Mouse (Mus musculus) spleen, postnatal 36 days (tissue): Measurements from ENCODE around the gene Bcl2a1c.
"Not testable (repeated sequence)": the region's sequence is repeated elsewhere in the genome, so short reads cannot be mapped to it uniquely, and the experiment has no call there.

Experiments used
- DNase-seq, 2 experiments: peaks; one replicate each; pipeline ENCODE4 v3.0.0; 2022; ENCODE audit warnings: low spot score in 2 of 2, mixed read lengths in 1 of 2

Bcl2a1c gene

DNA sequence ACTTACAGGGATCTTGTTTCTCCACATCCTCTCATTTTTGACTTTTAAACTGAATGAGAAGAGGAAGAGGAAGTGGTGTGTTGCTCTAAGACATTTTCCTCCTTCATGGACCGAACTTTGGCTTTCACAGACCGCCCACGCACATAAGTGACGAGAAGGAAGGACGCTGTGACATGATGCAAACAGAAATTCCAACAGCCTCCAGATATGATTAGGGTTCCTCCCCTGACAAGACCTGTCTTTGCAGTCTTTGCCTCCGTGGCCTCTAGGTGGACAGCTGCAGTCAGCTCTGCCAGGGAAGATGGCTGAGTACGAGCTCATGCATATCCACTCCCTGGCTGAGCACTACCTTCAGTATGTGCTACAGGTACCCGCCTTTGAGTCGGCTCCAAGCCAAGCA, at the start of gene Bcl2a1c:
Gene Bcl2a1c (plus strand): TSS at position 281 of the 400 bp plus-strand sequence.
- DNase-seq = not testable (repeated sequence)

DNA sequence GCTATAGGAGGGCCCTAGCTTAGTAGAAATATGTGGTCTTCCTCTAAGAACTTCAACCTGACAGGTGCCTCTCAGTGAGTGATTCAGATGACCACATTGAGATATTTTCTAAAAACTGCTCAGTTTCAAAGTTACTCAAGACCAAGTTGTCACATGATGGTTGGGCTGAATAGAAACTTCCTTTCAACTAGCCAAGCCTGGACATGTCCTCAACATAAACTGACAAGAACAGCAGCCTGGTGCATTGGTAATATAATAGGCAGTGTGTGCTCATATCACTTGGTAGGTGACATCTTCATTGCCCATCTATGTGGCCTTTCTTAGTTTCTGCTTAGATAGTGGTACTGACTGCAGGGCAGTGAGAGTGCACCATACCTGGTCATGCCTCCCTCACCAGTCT, 24.0 kb upstream of the Bcl2a1c start:
- not testable (repeated sequence) for DNase-seq

DNA sequence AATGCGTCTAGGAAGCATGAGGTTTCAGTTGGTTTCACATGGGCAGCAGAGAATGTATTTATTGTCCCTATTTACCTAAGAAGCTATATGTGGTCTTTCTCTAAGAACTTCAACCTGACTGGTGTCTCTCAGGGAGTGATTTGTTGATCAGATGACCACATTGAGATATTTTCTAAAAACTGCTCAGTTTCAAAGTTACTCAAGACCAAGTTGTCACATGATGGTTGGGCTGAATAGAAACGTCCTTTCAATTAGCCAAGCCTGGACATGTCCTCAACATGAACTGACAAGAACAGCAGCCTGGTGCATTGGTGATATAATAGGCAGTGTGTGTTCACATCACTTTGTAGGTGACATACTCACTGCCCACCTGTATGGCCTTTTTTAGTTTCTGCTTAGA, 18.2 kb upstream of the Bcl2a1c start:
- DNase-seq = not testable (repeated sequence)

DNA sequence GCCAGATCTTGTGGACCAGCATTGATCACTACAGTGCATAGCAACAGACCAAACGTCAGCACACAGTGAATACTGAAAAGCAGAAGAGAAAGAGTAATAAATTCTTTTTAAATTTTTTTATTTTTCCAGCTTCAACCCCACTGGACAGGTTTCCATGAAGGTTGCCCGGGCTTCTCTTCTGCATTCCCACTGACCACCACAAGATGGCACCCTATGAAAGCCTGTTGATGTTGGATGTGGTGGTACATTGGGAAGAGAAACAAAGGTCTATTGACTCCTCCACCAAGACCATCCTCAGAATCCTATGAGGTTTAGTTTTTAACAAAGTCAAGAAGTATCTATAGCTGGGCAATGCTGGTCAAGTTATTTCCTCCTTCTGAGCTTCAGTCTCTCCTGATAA, 11.9 kb upstream of the Bcl2a1c start:
- DNase-seq = peak in 1 of 2 experiments; percentile 4

DNA sequence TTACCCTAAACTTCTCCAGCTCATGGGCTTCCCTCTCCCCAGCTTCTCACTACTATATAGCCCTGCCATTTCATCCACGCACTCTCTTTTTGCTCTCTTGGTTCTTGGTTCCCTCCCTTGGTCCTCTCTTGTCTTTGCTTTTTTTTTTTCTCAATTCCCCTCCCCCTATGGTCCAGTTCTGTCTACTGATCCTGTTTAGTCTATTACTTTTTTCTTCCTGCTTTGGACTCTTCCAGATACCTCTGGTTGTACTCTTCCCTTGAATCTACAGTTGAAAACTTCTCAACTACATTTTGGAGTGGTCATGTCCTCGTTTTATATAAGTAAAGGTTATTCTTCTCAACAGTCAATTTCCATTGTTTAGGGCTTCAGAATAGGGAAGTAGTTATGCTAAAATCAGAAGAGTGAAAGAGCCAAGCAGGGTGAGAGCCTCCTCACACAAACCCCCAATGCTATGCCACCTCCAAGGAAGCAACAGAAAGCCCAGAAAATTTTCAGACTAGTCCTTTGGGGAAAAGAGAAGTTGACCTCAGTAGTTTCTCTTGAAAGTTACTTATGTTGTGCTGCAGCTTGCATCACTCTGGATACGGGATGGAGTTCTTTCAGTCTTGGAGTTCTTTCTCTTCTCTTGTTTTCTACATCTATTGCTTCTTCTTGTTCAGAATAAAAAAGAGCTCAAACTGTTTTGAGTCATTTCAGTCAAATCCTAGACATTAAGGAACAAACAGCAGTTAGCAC, 3.8 kb upstream of the Bcl2a1c start:
- no peak for DNase-seq

DNA sequence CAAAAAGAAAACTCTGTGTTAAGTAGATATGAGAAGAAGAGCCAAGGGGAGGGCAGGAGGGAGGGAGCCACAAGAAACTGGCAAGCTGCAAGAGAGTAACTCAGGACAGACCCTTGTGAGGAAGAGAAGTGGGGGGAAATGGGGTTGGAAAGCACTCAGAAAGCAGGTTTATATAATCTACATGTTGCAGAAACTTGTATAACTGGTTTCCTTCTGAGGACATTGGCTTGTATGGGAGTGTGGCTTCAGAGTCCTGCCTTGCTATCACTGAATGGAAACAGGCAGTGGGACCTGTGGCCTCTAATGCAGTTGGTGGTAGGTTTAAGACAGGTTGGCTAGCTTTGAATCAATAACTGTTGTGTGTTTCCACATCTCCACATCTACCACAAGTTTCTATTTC, 1.6 kb upstream of the Bcl2a1c start:
- DNase-seq = not testable (repeated sequence)

DNA sequence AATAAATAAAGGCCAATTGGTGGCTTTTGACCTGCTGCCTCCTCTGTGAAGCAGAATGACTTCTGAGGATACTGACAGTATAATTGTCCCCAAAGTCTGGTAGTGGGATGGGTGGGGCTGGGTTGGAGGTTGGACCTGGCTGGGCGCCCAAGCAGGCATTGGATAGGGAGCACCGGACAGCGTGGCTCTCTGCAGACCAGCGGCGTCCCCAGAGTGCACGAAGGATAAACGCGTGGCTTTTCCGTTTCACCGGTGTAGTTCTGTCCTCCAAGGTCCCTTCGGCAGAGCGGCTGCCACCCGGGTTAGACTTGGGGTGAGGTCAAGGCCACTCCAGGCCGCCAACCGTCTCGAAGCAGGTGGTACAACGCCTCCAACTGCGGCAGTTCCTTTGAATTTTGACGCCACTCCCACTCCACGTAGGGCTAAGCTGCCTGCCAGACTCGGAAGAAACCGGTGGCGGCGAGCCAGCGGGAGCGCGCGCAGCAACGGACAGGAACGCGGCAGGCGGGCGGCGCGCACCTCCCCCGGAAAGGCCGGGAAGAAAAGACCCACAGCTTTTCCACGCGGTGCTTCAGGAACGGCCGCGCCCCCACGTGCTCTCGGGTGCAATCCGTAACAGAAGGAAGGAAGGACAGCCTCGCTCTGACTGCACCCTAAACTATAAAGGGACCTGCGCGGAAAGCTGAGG, 38.0 kb downstream of the Bcl2a1c start:
- DNase-seq = peak; percentile 40 to 45

DNA sequence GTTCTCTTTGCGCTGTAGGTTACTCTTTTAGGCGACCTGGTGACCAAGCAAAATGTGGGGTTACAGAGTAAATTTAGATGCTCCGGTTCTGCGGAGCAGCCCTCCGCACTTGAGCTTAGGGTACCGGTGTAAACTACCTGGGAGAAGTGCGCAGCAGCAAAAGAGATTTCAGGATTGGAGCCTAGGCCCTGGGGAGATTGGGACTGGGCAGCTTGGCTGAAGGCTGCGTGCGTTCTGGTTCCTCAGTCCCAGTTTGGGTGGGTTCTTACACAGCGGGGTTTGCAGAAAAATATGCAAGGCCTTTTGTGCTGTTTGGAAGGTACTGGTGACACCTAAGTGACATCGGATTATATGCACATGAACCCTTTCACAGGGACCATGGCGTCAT, 38.5 kb downstream of the Bcl2a1c start:
- DNase-seq = no peak

DNA sequence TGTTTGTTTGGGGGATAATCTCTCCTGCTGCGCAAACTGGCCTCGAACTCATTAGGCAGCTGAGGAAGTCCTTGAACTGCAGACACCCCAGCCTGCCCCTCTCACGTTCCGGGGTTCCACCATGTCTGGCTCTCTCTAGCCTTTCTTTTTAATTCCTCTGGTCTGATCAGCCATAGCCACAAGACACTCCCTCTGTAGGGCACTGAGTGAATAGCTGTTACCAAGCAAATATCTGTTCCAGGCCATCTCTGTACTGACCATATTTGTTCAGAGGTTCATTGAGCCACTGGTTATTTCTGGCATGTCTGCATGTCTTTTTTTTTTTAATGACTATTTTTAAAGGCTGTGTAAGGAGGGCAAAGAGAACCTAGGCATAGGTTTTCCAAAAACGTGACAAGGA, 39.5 kb downstream of the Bcl2a1c start:
- not testable (repeated sequence) for DNase-seq

DNA sequence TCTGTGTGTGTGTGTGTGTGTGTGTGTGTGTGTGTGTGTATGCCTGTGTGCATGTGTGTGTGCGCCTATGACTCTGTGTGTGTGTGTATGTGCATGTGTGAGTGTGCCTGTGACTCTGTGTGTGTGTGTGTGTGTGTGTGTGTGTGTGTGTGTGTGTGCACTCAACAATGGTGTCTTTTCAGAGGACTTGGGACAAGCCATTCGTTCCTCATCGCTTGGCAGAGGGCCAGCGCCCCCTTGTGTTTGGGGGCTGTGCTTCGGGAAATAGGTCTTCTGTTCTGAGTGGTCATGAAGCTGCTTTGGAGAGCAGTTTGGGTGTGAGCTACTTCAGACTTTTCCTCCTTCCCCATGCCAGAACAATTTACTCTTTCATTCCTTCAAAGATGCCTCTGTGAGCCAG, 41.8 kb downstream of the Bcl2a1c start:
- not testable (repeated sequence) for DNase-seq

DNA sequence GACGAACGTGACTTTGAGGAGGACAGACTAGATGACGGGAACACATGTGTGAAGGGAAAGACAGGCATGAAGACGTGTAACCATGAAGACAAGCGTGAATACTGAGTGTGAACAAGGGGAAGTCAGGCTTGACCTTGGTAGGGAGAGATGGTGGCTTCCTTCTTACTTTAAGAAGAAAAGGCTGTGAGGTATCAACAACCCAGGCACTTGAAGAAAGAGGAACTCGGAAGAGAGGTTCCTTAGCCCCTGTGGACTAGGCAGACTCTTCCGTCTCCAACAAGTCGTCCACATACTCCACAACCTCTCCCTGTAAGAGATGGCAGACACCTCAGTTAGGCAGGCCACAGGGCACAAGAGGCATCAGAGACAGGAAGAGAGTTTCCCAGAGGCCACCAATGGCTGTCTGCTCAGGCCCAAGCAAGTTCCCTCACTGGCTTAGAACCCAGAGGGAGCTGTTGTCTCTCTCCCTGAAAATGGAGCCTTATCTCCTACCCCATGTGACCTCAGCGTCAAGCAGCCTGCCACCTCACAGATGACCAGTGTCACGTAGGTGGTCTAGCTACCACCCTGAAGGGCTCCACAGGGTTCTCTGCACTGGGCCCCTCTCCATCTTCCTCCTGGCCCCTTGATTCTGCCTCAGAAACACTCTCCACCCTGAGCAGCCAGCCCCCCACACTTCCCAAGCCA, 45.5 kb downstream of the Bcl2a1c start:
- DNase-seq = no peak

DNA sequence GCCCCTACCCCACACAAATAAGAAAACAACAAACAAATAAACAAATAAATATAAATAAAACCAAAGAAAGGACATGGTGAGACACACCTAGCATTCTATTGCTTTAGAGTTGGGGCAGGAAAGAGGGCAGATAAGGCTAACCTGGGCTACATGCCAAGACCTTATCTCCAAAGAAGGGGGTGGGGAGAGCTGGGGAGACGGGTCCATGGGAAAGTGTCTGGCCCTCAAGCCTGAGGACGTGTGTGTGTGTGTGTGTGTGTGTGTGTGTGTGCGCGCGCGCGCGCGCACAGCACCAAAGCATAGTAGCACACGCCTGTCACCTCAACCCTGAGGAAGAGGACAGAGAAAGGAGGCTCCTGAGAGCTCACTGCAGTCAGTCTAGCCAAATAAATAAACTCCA, 47.2 kb downstream of the Bcl2a1c start:
- no peak for DNase-seq

DNA sequence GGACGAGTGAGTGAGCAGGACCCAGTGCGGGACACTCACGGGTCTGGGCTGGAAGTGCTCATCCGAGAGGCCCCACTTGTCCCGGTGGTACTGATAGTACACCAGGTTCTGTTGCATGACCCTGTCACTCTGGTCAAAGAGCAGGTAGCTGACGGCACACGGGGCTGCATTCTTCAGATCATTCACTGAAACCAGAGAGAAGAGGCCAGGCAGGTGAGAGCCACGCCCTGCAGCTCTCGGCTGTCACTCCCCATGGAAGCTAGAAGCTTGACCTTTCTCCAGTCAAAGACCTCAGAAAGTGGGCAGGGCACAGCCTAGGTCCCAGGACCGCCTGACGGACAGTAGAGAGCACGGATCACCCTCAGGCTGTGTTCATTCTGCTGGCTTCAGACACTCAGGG, 49.9 kb downstream of the Bcl2a1c start:
- no peak for DNase-seq
